Mouse (Mus musculus) layer of hippocampus, postnatal 14 days (tissue): ENCODE measurements at regions not wholly inside any gene's neighbourhood (a gene's known extent, or its start where the extent isn't known, plus 50 kb on each side); places are given as distances from the start of the nearest gene placed in this dataset.
A peak's percentile ranks its signal among the peaks of the same experiment; 100 is the strongest.

Source experiments
- DNase-seq, 2 experiments: peaks; one replicate each; pipeline ENCODE4 v3.0.0; 2021 to 2022; ENCODE audit warnings: low spot score in 2 of 2, mixed read lengths in 1 of 2

DNA sequence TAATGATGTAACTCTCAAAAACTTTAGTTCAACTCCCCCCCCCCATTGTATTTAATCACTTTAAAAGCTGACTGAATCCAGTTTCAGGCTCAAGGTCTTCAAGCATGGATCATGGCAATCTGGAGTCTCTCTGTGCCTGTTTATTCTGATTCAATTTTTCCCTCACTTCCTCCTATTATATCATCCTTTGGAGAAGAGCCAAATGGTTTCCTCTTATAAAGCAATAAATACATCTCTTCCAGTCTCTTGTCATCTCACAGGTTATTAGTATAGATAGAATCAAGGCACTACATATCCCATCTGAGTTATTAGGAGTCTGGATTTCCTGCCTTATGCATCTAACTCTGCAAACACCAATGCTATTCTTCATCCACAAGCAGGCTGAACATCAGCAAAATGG, 530.2 kb upstream of the Pdcd1 start:
- no peak for DNase-seq

- no peak for DNase-seq
Measured at GRCm38 (mm10) chr1:94581650-94582405, 529.5 kb upstream of the Pdcd1 start.

- no peak for DNase-seq
Measured at GRCm38 (mm10) chr1:94532773-94533541, 480.6 kb upstream of the Pdcd1 start.

- peak in 1 of 2 experiments; percentile 5 for DNase-seq
Measured at GRCm38 (mm10) chr1:94504080-94504520, 451.7 kb upstream of the Pdcd1 start.

GRCm38 (mm10) chr1:94503379-94504079, 451.2 kb upstream of the Pdcd1 start:
- DNase-seq = peak in 1 of 2 experiments; percentile 50

- peak in 1 of 2 experiments; percentile 11 for DNase-seq
Measured at GRCm38 (mm10) chr1:94502066-94502861, 449.9 kb upstream of the Pdcd1 start.

GRCm38 (mm10) chr1:94496992-94497391, 444.6 kb upstream of the Pdcd1 start:
- no peak for DNase-seq

DNA sequence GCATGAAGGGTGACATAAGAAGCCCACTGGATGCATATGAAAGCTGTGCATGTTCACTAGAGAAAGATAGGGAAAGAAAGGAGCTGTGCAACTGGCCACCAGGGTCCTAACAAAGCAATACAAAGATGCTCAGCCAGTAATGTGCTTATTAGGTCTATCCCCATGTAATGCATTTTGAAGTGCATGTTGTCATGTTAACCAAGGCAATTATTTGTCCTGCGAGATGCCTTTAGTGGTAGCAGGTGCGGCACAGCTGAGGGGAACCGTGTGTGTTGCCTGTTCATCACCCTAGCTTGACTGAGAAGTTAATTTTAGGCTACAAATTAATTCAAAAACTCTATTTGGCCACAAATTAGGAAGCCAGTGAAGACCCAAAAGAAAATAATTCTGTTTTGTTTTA, 444.0 kb upstream of the Pdcd1 start:
- DNase-seq = no peak

- no peak for DNase-seq
Measured at GRCm38 (mm10) chr1:94487062-94487461, 434.7 kb upstream of the Pdcd1 start.

DNA sequence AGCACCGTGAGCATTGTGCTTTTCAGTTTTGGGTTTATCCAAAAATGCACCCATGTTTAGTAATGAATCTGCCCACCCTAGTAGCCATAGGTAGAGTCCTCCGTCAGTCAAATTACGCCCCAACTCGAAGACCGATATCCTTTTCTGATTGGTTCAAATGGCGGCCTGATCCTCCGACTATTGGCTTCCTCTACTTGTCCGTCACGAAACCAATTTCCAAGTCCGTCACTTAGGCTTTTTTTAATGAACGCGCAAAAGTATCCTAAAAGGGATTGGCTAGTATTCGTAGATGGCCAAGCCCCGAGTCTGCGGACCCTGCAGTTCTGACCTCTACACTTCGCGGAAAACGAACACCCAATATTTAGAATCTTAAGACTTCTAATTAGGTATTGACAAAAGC, 417.5 kb upstream of the Pdcd1 start:
- DNase-seq = peak; percentile 9 to 36

- no peak for DNase-seq
Measured at GRCm38 (mm10) chr1:94423731-94424130, 371.4 kb upstream of the Pdcd1 start.

- peak in 1 of 2 experiments; percentile 16 for DNase-seq
Measured at GRCm38 (mm10) chr1:94413043-94413442, 360.7 kb upstream of the Pdcd1 start.

DNA sequence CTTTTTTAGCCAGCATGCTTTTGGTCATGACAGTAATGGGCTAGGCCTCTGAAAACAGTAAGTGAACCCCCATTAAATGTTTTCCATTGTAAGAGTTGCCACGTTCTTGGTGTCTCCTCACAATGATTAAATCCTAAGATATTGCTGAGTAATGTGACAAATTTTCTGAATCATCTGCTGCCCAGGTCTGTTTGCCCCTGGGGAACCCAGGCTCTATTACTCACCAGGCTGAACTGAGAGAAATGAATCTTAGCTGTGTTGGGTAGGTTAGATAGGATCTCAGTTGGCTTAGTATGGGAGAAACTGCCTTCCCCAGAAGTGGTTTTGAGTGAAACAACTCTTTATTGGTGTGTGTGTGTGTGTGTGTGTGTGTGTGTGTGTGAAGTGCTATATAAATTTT, 314.3 kb upstream of the Pdcd1 start:
- DNase-seq = no peak

- DNase-seq = no peak
Measured at GRCm38 (mm10) chr1:94356996-94357395, 304.6 kb upstream of the Pdcd1 start.

DNA sequence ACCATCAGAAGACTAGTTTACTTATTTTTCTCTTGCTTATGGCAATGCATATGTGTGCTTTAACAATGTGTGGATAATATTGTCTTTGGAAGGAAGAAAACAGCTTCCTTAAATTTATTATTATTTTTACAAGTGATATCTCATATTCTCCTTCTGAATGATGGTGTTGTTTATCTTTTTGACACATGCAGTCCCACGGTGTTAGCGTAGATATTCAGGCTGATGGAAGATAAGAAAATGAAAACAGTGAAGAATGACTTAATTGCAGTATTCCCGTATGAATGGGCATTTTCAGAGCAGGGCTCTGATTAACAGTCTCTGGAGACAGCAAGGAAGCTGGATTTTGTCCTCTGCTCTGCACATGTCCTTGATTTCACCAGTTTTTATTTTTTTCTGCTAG, 303.5 kb upstream of the Pdcd1 start:
- DNase-seq = no peak

DNA sequence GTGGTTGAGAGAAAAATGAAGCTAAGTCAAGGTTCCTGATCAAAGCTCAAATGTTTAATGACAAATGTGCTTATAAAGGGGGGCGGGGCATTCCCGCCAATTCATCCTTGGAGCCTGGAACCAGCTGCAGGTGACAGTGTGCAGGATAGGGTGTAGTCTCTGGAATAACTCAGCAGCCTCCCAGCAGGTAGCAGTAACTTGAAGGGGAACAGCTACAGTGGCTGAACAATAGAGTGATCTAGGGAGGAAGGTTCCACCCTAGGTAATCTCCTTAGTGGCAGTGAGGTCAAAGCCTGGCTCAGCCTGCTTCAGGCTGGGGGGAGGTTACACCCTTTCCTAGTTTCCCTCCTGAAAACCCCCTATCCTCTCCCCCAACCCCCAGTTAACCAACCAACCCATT, 290.2 kb upstream of the Pdcd1 start:
- no peak for DNase-seq

GRCm38 (mm10) chr1:94341237-94341636, 288.9 kb upstream of the Pdcd1 start:
- no peak for DNase-seq

- DNase-seq = no peak
Measured at GRCm38 (mm10) chr1:94318029-94318428, 265.7 kb upstream of the Pdcd1 start.

DNA sequence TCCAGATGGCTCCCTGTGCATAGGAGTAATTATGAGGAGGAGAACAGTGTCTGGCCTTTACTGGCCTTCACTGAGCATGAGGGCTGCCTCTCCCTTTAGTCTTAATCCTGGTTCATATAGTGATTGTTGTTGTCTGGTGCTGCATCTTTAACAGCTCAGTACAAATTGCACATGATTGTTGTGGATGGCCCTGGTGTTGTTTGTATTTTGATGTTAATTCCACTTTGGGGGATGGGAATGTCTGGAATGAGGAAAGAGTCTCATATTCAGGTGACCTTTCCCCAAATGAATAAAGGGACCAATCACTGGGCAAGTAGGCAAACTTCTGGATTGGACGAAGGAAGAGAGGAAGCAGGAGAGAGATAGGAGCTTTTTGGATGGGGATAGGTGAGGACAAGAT, 246.0 kb upstream of the Pdcd1 start:
- no peak for DNase-seq

DNA sequence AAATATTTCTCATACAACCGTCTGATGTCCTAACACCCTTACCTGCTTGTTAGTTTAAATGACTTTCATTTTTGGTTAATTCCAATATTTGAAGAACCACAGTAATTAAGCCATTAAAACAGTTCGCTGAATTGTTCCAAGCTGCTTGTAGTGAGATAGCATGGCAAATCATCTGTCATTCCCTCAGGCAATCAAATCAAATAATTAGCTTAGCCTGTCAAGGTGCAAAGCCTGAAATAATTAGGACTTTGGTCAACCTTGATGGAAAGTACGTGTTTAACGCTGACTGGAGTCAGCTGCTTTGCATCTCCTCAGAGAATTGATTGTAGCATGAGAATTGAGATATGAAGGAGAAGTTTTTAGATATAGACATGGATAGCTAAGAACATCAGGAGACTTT, 220.2 kb upstream of the Pdcd1 start:
- DNase-seq = no peak

- DNase-seq = peak; percentile 16 to 43
Measured at GRCm38 (mm10) chr1:94263313-94263712, 211.0 kb upstream of the Pdcd1 start.
